Mouse (Mus musculus): Measurements from ENCODE around the gene Foxl2.

Gene Foxl2

GRCm38 (mm10) chr9:98962478-98963142 lies 7.5 kb downstream of the Foxl2 start:
- DNase-seq (ENCODE audit: low spot score): no peak

- no peak for DNase-seq (ENCODE audit: low spot score)
Observed at GRCm38 (mm10) chr9:98963661-98964060, 8.6 kb downstream of the Foxl2 start.

DNA sequence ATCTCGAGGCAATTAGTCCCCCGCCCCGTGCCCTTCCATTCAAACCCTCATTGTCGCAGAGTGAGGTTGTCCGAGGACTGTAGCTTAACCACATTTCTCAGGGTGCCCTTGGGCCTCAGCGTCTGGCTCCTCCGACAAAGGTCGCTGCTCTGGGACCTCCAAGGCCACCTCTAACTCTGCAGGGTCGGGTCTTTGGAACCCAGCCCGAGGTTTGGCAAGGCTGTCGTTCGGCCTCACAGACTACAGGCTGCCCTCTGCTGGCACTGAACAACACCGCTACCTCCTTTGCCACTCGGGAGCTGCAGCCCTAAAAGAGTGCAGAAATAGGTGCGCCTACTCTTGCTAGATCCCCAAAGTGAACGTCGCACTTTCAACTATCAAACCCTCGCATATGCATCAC lies 10.0 kb downstream of the Foxl2 start:
- no peak for DNase-seq (ENCODE audit: low spot score)

- no peak for DNase-seq (ENCODE audit: low spot score)
Observed at GRCm38 (mm10) chr9:98973101-98973521, 18.0 kb downstream of the Foxl2 start.

DNA sequence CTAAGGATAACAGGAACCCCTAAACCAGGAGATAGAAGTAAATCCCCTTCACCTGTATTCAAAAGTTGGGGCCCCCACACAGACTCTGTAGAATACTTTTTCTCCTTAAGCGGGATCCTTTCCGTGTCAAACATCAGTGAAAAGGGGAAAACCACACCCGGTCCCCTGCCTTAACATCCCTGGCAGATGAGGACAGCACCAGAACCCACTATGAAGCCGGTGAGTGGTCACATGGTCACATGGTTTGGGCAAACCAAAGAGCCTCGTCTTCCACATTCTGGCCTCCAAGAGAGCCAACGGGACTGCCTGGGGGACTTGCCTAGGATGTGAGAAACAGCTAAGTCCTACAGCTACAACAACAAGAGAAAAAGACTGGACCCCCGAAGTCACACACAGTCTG lies 18.5 kb downstream of the Foxl2 start:
- DNase-seq (ENCODE audit: low spot score): no peak

GRCm38 (mm10) chr9:98974898-98975297 lies 19.8 kb downstream of the Foxl2 start:
- DNase-seq (ENCODE audit: low spot score): no peak

DNA sequence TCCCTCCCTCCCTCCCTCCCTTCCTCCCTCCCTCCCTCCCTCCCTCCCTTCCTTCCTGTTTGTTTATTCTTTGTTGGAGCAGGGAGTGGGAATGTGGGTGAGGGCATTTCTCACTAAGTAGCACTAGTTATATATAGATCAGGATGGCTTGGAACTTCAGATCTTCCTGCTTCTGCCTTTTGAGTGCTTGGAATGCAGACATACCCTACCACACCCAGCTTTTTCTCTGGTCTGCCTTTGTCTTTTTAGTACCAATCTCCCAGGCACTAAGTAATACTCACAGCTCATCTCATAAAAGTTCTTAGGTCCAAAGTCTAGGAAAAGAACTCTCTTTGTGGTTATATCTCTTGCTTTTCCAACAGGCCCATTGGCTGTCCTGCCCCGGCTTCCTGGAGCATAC lies 21.0 kb downstream of the Foxl2 start:
- no peak for DNase-seq (ENCODE audit: low spot score)

GRCm38 (mm10) chr9:98976520-98976919 lies 21.4 kb downstream of the Foxl2 start:
- no peak for DNase-seq (ENCODE audit: low spot score)

DNA sequence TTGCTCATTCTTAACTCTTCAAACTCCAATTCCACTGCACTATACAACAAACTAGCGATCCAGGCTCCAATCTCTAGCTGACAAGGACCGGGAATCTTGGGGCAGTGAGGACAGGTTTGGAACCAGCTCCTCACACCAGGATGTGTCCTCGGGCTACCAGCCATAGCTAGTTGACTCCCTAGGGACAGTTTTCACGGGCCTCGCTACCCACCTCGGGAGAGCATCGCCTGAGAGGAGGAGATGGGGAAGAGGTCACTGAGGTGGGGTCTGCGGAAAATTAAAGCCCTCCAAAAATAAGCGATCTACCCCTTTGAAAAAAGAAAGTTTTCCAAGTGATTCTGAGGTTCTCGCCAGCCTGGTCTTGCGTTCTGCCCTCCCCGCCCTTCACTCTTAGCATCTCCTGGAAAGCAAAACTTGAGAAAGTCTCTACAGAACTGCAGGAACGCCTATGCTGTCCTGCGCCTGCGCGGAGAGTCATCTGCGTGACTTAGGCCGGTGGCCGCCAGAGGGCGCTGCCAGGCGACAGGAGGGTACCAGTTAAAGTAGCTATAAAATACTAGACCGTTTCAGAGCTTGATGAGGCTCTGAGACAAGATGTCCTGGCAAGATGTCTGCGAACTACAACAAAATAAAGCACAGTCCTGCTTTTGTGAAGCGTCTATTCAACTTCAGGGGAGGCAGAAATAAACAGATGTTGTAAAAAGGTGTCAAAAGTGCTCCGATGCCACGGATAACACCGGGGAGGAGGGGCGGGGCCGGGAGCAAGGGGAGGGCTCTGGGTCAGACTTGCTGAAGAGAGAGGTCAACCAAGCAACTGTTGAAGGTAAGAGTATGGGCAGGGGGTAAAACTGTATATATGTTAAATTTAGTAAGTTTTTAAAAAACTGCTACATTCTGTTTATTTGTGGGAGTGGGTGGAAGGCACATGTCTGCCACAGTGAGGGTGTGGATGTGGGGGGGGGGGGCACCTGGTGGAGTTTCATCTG lies 24.6 kb downstream of the Foxl2 start:
- DNase-seq (ENCODE audit: low spot score): peak; percentile 94

DNA sequence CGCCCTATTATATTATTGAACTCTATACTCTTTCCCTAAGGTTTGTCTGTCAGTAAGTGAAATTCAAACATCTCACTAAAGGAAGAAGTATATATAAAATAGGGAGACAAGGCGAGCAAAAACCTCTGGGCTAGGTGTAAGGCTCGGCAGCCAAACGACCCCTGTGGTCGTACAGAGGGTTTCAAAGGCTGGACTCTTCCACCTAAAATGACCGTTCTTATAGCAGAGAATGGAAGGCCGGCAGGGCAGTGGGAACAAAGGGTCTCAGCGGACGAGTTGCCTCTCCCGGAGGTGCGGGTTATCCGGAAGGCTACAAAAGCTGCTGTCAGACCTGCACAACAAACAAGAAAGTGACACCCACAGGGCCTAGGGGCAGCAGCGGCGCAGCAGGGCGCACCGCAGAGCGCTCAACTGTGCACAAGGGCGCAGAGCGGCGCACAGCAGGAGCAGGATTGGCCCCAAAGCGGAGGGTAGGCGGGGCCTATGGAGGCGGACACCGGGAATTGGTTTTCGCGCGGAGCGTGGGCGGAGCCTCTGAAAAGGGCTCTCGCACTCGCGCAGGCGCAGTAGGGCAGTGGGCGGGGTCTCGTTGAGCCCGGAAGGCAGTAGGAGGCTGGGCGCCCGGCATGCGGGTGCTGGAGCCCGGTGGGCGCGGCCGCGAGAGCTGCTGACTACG lies 30.9 kb downstream of the Foxl2 start, which contains the start of gene Faim:
Gene Faim (plus strand): TSS at position 574 of the 676 bp plus-strand sequence.
- DNase-seq (ENCODE audit: low spot score): peak; percentile 100

- DNase-seq (ENCODE audit: low spot score): no peak
Observed at GRCm38 (mm10) chr9:98986476-98987096, 31.5 kb downstream of the Foxl2 start.

- DNase-seq (ENCODE audit: low spot score): no peak
Observed at GRCm38 (mm10) chr9:98987131-98987530, 32.0 kb downstream of the Foxl2 start.

- DNase-seq (ENCODE audit: low spot score): no peak
Observed at GRCm38 (mm10) chr9:98994103-98994502, 39.0 kb downstream of the Foxl2 start.

DNA sequence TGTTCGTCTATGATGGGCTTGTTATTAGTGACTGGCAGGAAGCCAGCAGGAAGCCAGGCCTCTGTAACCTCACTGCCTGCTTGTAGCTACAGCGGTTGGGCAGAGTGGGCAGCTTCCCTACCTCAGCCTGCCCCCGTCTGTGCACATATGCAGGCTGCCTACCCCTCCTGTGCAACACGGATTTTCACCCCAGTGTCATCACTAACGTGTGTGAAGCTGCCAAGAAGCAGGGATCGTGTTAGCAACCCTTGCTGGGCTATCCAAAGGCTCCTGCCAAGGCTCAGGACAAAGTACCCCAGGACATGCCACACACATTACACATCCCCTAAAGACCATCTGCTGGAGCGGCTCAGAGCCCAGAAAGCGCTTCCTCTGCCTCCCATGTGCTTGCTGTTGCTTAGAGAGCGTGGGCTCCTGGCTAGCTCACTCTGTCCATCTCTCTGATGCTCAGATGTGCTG lies 44.8 kb downstream of the Foxl2 start:
- DNase-seq (ENCODE audit: low spot score): no peak

DNA sequence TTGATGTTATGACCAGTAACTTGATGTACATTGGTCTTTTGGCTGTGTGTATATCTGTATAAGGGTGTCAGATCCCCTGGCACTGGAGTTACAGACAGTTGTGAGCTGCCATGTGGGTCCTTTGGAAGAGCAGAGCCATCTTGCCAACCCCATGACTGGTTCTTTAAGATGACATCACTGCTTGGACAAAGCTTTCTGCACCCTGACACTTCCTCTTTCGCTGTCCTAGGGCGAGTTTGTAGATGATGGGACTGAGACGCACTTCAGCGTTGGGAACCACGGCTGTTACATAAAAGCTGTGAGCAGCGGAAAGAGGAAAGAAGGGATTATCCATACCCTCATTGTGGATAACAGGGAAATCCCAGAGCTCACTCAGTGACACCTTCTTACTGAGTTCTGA lies 46.2 kb downstream of the Foxl2 start:
- no peak for DNase-seq (ENCODE audit: low spot score)
